Mouse (Mus musculus): ENCODE results near the gene P2rx3.

DNA sequence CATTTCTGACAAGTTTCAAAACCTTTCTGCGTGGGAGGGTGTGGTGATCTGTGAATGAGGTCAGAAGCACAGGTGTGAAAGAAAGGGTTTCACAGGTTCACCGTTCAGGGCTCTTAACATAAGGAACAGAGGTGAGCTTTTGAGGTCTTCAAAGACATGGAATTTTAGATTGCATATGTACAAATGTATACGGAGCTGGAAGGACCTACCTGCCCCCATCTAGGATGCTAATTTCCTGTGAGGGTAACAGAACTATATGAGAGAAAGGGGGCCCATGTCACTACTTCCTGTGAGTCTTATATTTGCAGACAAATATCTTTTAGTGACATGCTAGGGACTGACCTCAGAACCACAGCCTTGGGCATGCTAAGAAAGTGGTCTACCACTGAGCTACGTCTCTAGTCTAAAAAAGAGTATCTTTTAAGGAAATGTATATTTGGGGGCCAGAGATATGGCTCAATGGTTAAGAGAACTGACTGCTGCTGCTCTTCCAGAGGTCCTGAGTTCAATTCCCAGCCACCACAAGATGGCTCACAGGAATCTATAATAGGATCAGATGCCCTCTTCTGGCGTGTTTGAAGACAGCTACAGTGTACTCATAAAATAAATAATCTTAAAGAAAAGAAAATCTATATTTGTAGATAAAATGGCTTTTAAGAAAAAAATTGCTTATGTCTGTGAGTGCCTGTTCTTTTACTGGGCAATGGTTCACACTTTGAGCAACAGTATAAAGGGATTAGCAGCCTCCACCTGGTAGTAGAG is 23.3 kb downstream of the P2rx3 start:
- TF ChIP-seq CTCF (IDR thresholded peaks at IDR 0.05; ENCODE audit: low read depth): no peak
- TF ChIP-seq EP300 (IDR thresholded peaks at IDR 0.05; ENCODE audit: low read depth): no peak
